Mouse (Mus musculus): Measurements from ENCODE around the gene Aplp1. TPM values are rescaled to one million over a fixed set of nuclear protein-coding genes. Genes with fewer than 3 reads are reported as not detected.

Gene Aplp1
- polyA plus RNA-seq, 1 experiment from 2014 or later, result 24.1 TPM

DNA sequence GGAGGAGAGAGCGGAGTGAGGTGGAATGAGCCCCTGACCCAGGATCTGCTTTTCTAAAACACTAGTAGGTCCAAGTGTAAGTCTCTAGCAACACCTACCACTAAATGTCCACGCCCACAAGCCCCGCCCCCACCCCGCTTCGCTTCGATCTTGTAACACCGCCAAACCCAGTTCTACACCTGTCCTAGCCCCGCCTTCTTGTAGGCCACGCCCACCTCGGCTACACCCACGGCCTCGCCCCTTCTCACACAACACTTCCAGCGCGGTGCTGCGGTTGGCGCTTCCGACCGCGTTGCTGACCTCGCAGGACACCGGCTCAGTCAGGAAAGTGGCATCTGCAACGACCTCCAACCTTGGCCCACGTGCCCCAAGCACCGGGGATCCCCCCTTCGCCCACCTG, 8.4 kb upstream of the Aplp1 start:
- no peaks in the 10 kb centered on the region for H3K9me3 ChIP-seq (replicated peaks; ENCODE audit: low read length)
- ATAC-seq (replicated peaks; ENCODE audit: low FRiP score, low read depth) (peak; percentile 68; the same call in 1 of the 2 replicates), DNase-seq (ENCODE audit: low spot score) (no peak)
- H3K4me2 ChIP-seq (ENCODE audit: low read length), result peak overlapping the region; percentile 40
- no peak for TF ChIP-seq CTCF (IDR thresholded peaks at IDR 0.05; ENCODE audit: low read depth)
- peaks cover 50% of the 10 kb centered on the region for H3K27me3 ChIP-seq (ENCODE audit: insufficient read depth, low read length)
- no peak overlapping the region for H3K9ac ChIP-seq (ENCODE audit: low read depth, low read length)
- 0 out of 2 replicates have a peak overlapping the region, but pooled peaks have one; percentile 5 for H3K4me3 ChIP-seq (replicated peaks; ENCODE audit: low read depth, low read length)
- H3K36me3 ChIP-seq (ENCODE audit: insufficient read depth, low read length), result no peaks in the 10 kb centered on the region
- WGBS, result 2% methylated on average over 25 of the region's 25 CpGs
- no peak overlapping the region for H3K27ac ChIP-seq
- peaks cover 8% of the 10 kb centered on the region for H3K4me1 ChIP-seq (replicated peaks; ENCODE audit: insufficient read depth, low read length)

DNA sequence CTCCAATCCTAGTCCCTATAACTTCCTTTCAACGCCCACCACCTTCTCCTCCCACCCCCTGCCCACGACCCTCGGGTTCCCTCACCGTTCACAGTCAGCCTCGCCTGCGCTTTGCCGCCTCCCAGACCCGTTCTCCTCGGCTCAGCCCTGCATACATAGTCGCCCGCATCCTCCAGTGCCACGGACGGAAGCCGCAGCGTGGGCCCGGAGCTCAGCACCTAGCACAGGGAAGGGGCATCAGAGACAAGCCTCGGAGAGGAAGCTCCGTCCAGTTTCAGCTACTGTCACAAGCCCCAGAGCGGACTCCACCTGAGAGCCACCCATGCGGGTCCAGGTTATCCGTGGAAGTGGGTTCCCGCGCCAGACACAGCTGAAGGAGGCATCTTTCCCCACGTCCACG, 8.0 kb upstream of the Aplp1 start:
- no peak for TF ChIP-seq CTCF (IDR thresholded peaks at IDR 0.05; ENCODE audit: low read depth)
- DNase-seq (ENCODE audit: low spot score) (no peak), ATAC-seq (replicated peaks; ENCODE audit: low FRiP score, low read depth) (no peak)
- H3K36me3 ChIP-seq (ENCODE audit: insufficient read depth, low read length), result no peaks in the 10 kb centered on the region
- no peak overlapping the region for H3K4me3 ChIP-seq (replicated peaks; ENCODE audit: low read depth, low read length)
- 11% methylated on average over 25 of the region's 25 CpGs for WGBS
- peak overlapping the region; percentile 40; the same call in 1 of the 2 replicates for H3K4me2 ChIP-seq (ENCODE audit: low read length)
- no peaks in the 10 kb centered on the region for H3K9me3 ChIP-seq (replicated peaks; ENCODE audit: low read length)
- H3K27me3 ChIP-seq (ENCODE audit: insufficient read depth, low read length), result peaks cover 50% of the 10 kb centered on the region
- no peak overlapping the region for H3K27ac ChIP-seq
- no peak overlapping the region for H3K9ac ChIP-seq (ENCODE audit: low read depth, low read length)
- H3K4me1 ChIP-seq (replicated peaks; ENCODE audit: insufficient read depth, low read length), result peaks cover 8% of the 10 kb centered on the region

GRCm38 (mm10) chr7:30450241-30450640, 4.9 kb upstream of the Aplp1 start:
- Histone ChIP-seq H3K9me3 (replicated peaks; ENCODE audit: low read length) (no peaks in the 10 kb centered on the region), H3K4me2 (ENCODE audit: low read length) (no peak overlapping the region), H3K36me3 (ENCODE audit: insufficient read depth, low read length) (no peaks in the 10 kb centered on the region), H3K27me3 (ENCODE audit: insufficient read depth, low read length) (peaks cover 20% of the 10 kb centered on the region), H3K4me3 (replicated peaks; ENCODE audit: low read depth, low read length) (no peak overlapping the region), H3K27ac (no peak overlapping the region), H3K9ac (ENCODE audit: low read depth, low read length) (no peak overlapping the region), H3K4me1 (replicated peaks; ENCODE audit: insufficient read depth, low read length) (peaks cover 5% of the 10 kb centered on the region; the same call in 1 of the 2 replicates)
- no peak for TF ChIP-seq CTCF (IDR thresholded peaks at IDR 0.05; ENCODE audit: low read depth)
- ATAC-seq (replicated peaks; ENCODE audit: low FRiP score, low read depth) (no peak), DNase-seq (ENCODE audit: low spot score) (no peak)
- WGBS, result 77% methylated on average over 7 of the region's 7 CpGs

DNA sequence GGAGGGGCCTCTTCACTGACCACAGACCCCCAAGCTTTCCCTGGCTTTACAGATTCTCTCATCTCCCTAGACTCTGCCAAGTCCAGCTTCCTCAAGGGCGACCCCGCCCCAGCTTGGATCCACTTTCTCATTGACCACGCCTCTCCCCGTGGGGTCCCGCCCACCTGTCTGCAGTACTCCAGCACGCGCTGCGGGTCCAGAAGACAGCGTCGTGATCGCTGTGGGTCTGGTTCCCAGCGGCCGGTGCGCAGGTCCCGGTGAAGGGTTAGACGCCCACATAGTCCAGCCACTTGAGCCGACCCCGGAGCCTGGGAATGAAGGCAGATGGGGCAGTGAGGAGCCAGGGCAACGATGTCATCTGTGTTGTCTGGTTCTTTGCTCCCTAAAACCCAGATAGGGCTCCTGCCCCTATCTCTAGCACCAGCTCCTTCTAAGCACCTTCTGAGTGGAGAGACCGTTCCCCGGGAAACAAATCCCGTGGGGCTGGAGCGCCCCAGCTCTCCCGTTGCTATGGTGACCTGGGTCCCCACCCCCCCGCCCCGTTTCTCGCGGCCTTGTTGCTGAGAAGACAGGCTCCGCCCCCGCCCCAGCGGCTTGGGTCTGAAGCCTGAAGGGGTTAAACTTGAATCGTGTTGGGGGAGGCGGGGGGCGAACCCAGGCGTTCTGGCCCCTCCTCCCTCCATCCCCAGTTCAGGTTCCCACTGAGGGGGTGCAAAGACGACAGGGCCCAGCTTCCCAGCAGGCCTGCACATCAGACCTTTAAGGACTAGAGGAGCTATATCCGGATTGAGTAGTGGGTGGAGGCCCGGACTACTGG, 973 bp downstream of the Aplp1 start:
- Histone ChIP-seq H3K27ac (no peak overlapping the region), H3K4me2 (ENCODE audit: low read length) (peak overlapping the region; percentile 93), H3K4me1 (replicated peaks; ENCODE audit: insufficient read depth, low read length) (peaks cover 10% of the 10 kb centered on the region), H3K9me3 (replicated peaks; ENCODE audit: low read length) (no peaks in the 10 kb centered on the region), H3K9ac (ENCODE audit: low read depth, low read length) (peak overlapping the region; percentile 59; the same call in 1 of the 2 replicates), H3K36me3 (ENCODE audit: insufficient read depth, low read length) (no peaks in the 10 kb centered on the region), H3K4me3 (replicated peaks; ENCODE audit: low read depth, low read length) (peak overlapping the region; percentile 53), H3K27me3 (ENCODE audit: insufficient read depth, low read length) (no peaks in the 10 kb centered on the region)
- DNase-seq (ENCODE audit: low spot score) (peak; percentile 43), ATAC-seq (replicated peaks; ENCODE audit: low FRiP score, low read depth) (no peak)
- no peak for TF ChIP-seq CTCF (IDR thresholded peaks at IDR 0.05; ENCODE audit: low read depth)
- WGBS, result under 1% methylated on average over 37 of the region's 38 CpGs

DNA sequence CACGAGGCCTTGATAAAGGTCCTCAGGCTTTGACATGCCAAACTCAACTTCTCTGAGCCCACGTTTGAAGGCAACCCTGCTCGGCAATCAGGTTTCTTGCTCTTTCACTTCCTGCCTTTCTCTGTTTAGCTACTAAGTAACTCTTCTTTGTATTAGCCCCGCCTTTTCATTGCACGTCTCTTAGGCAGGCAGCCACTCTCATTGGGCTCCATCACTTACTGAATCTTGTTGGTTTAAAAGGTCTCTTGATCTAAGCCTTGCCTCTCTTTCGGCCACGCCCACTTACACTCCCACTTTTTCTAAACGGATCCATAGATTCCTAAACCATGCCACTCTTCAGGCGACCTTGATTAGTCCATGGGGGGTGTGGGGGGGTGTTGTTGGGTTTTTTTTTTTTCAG, 1.6 kb downstream of the Aplp1 start:
- Histone ChIP-seq H3K27me3 (ENCODE audit: insufficient read depth, low read length) (no peaks in the 10 kb centered on the region), H3K4me1 (replicated peaks; ENCODE audit: insufficient read depth, low read length) (peaks cover 10% of the 10 kb centered on the region), H3K9me3 (replicated peaks; ENCODE audit: low read length) (no peaks in the 10 kb centered on the region), H3K36me3 (ENCODE audit: insufficient read depth, low read length) (no peaks in the 10 kb centered on the region), H3K27ac (no peak overlapping the region), H3K9ac (ENCODE audit: low read depth, low read length) (no peak overlapping the region), H3K4me3 (replicated peaks; ENCODE audit: low read depth, low read length) (no peak overlapping the region), H3K4me2 (ENCODE audit: low read length) (peak overlapping the region; percentile 93; the same call in 1 of the 2 replicates)
- DNase-seq (ENCODE audit: low spot score) (peak; percentile 32), ATAC-seq (replicated peaks; ENCODE audit: low FRiP score, low read depth) (no peak)
- no peak for TF ChIP-seq CTCF (IDR thresholded peaks at IDR 0.05; ENCODE audit: low read depth)
- WGBS, result 19% methylated on average over 9 of the region's 9 CpGs

- Histone ChIP-seq H3K4me1 (replicated peaks; ENCODE audit: insufficient read depth, low read length) (peaks cover 10% of the 10 kb centered on the region), H3K4me2 (ENCODE audit: low read length) (no peak overlapping the region), H3K4me3 (replicated peaks; ENCODE audit: low read depth, low read length) (no peak overlapping the region), H3K9me3 (replicated peaks; ENCODE audit: low read length) (no peaks in the 10 kb centered on the region), H3K9ac (ENCODE audit: low read depth, low read length) (no peak overlapping the region), H3K36me3 (ENCODE audit: insufficient read depth, low read length) (no peaks in the 10 kb centered on the region), H3K27ac (no peak overlapping the region), H3K27me3 (ENCODE audit: insufficient read depth, low read length) (no peaks in the 10 kb centered on the region)
- 19% methylated on average over 5 of the region's 5 CpGs for WGBS
- peak; percentile 81 for TF ChIP-seq CTCF (IDR thresholded peaks at IDR 0.05; ENCODE audit: low read depth)
- 0 out of 2 replicates have a peak, but pooled peaks have one; percentile 31 for ATAC-seq (replicated peaks; ENCODE audit: low FRiP score, low read depth)
- DNase-seq (ENCODE audit: low spot score), result peak; percentile 47
Measured at GRCm38 (mm10) chr7:30440697-30441096, 4.6 kb downstream of the Aplp1 start.

All from kidney, postnatal 0 days (tissue).